Mouse (Mus musculus): ENCODE data around the gene Hspg2. TPM values are rescaled to one million over a fixed set of nuclear protein-coding genes. Genes with fewer than 3 reads are reported as not detected.
A peak's percentile ranks its signal among the peaks of the same experiment; 100 is the strongest.

Gene Hspg2
- total RNA-seq, 2 experiments from 2014 or later = 436 to 447 TPM

GRCm38 (mm10) chr4:137598577-137598976, 130.0 kb downstream of the Hspg2 start:
- intact Hi-C loops (cut with DNase I) = no loop called here
- DNase-seq = no peak

DNA sequence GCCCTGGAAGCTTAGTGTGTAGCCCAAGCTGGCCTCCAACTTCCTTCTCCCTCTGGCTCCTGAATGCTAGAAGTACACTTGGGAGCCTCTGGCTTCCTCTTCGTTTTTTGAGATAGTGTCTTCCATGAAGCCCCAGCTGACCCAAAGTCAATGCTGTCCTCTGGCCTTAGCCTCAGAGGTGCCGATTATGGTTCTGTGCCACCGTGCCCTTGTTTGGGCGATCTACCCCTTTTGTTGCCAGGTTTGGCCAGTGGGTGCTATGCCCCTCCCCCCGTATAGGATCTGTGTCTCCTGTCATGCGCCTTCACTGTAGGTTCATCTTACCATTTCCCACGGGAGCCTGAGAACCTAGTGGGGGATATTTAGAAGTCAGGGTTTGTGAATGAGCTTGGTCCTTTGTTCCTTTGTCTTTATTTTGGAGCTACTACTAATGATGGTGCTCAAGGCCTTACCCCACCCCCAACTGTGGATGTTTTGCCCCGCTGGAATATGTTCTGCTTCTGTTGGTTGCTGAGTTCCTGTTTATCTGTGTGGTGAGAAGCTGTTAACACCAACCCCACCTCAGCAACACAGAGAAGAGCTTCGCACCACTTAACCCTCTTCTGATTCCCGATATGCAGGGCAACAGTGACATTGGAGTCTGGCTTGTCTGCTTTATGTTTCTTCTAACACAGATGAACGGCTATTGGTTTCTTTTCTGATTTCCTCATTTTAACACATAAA, 135.0 kb downstream of the Hspg2 start:
- peak in 1 of 2 experiments; percentile 14 for DNase-seq
- intact Hi-C loops (cut with DNase I) = no loop called here

- intact Hi-C loops (cut with DNase I) = no loop called here
- DNase-seq = no peak
Observed at GRCm38 (mm10) chr4:137607023-137607422, 138.5 kb downstream of the Hspg2 start.

DNA sequence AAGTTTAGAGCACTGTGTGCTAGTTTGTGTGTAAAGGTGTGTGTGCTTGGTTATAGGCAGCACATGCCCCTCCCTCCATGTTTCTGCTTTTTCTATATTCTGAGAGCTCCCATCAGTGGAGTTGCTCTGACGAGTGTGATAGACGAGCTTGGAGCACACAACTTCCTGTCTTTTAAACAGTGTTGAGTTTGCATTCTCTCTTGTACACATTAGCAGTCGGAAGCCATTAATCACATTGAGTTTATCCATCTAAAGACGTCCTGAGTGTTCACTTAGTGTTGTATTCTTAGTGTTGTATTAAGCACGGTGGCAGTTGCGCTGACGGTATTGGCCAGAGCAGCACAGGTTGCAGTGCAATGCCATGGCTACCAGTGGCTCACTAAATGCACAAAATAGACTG, 140.7 kb downstream of the Hspg2 start:
- intact Hi-C loops (cut with DNase I) = no loop called here
- no peak for DNase-seq

DNA sequence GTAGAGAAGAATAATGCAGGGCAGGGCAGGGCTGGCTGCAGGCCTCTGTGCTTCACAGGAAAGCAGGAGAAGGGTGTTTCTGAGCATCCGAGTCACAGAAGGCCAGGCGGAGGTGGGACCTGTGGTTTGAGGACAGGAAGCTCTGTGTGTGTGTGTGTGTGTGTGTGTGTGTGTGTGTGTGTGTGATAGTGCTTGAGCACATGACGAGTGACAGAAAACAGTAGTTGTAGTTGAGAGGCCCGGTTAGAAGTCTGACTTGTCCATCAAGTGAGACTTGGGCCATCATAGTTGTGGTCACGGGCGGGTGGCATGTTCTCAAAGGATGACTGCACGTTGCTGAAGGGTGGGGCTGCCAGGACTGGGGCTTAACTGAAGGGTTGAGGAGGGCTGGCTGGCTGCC, 141.1 kb downstream of the Hspg2 start:
- peak in 1 of 2 experiments; percentile 15 for DNase-seq
- intact Hi-C loops (cut with DNase I) = no loop called here

- peak in 1 of 2 experiments; percentile 13 for DNase-seq
- intact Hi-C loops (cut with DNase I) = no loop called here
Observed at GRCm38 (mm10) chr4:137610256-137610655, 141.7 kb downstream of the Hspg2 start.

Small RNAs within 50 kb of the gene (microRNA-seq; reads per million reads assigned to microRNA genes)
- gene Mir7018 = 0 to 5.4 reads per million in 2 experiments

Other genes with a start within 250 kb of the Hspg2 start
- gene Wnt4, start 191.3 kb upstream of the Hspg2 start, total RNA-seq (2021) = under 1 TPM; 0.55 to 0.61 TPM
- 100 to 1,000 TPM; 182 to 187 TPM for gene Cdc42, start 111.0 kb upstream of the Hspg2 start, total RNA-seq (2021)
- not detected for gene Cela3a, start 59.0 kb upstream of the Hspg2 start, total RNA-seq (2021)
- not detected for gene Cela3b, start 38.2 kb upstream of the Hspg2 start, total RNA-seq (2021)
- not detected for gene 1700013G24Rik, start 15.5 kb upstream of the Hspg2 start, total RNA-seq (2021)
- not detected for gene Ldlrad2, start 105.8 kb downstream of the Hspg2 start, total RNA-seq (2021)
- gene Usp48, start 125.0 kb downstream of the Hspg2 start, total RNA-seq (2021) = 10 to 100 TPM; 36.7 to 40.1 TPM
- 10 to 100 TPM; 13.9 to 18.3 TPM for gene Rap1gap, start 196.0 kb downstream of the Hspg2 start, total RNA-seq (2021)